Comparison of ENCODE assay signal across 8 mouse cellular contexts in genomic region chr5:124578633-124579317, GRCm38 (mm10). TPM values are rescaled to one million over a fixed set of nuclear protein-coding genes. Genes with fewer than 3 reads are reported as not detected.
DNase-seq lines count a peak whose midpoint lies in the region; ATAC-seq lines count a peak whose summit lies in the region.

Gene Eif2b1, minus strand, starts transcription at chr5:124579131.
Gene Gtf2h3, plus strand, starts transcription at chr5:124579140.

- peak; percentile 98 for ATAC-seq in CD4-positive, CD25-positive, alpha-beta regulatory T cell, adult 4 months
- ATAC-seq in heart, embryonic 14.5 days (ENCODE audit: insufficient number of reproducible peaks, insufficient read depth, low FRiP score, low read depth): peak; percentile 85
- peak; percentile 85 for ATAC-seq in liver, embryonic 13.5 days (ENCODE audit: low read depth)
- peak; percentile 92 for ATAC-seq in stomach, embryonic 16.5 days (ENCODE audit: insufficient read depth, low FRiP score)

- H3K27me3 ChIP-seq in heart, embryonic 14.5 days (ENCODE audit: control insufficient read depth, insufficient read depth, low read length): no peaks in the 10 kb centered on the region
- no peaks in the 10 kb centered on the region for H3K27me3 ChIP-seq in liver, embryonic 13.5 days
- no peaks in the 10 kb centered on the region for H3K27me3 ChIP-seq in stomach, embryonic 16.5 days (ENCODE audit: control insufficient read depth, insufficient read depth, low read length)

- peak within 1 kb of the TSS; percentile 41 to 42; a peak in 3 of 4 replicates for H3K27ac ChIP-seq in heart, embryonic 14.5 days (replicated peaks in 1 of 2; ENCODE audit: control insufficient read depth in 1 of 2, insufficient read depth in 1 of 2, low read depth in 2 of 2, low read length in 2 of 2)
- H3K27ac ChIP-seq in liver, embryonic 13.5 days: no peak within 1 kb of the TSS; the same call in 1 of the 2 replicates
- no peak within 1 kb of the TSS for H3K27ac ChIP-seq in stomach, embryonic 16.5 days (ENCODE audit: low read length)

- WGBS in heart, embryonic 14.5 days: under 1% methylated on average over 51 of the region's 51 CpGs
- WGBS in liver, embryonic 13.5 days (ENCODE audit: insufficient replicate concordance): under 1% methylated on average over 51 of the region's 51 CpGs
- WGBS in stomach, embryonic 16.5 days: 1% methylated on average over 51 of the region's 51 CpGs

- DNase-seq in c-Kit-negative CD71-positive TER-119-positive erythroid progenitor cells, embryonic 14.5 days (ENCODE audit: low read depth, low spot score): peak; percentile 84
- DNase-seq in fibroblast of lung, adult 2 months (ENCODE audit: low read depth): peak; percentile 79
- DNase-seq in kidney, postnatal 14 days: peak; percentile 95
- peak; percentile 84 for DNase-seq in liver, embryonic 13.5 days
- DNase-seq in neural tube, embryonic 10.5 days (ENCODE audit: extremely low spot score, low spot score): peak; percentile 93

- peak within 1 kb of the TSS; percentile 98 for H3K4me2 ChIP-seq in heart, embryonic 14.5 days (ENCODE audit: low read length)
- peak within 1 kb of the TSS; percentile 86 for H3K4me2 ChIP-seq in liver, embryonic 13.5 days
- peak within 1 kb of the TSS; percentile 95 for H3K4me2 ChIP-seq in stomach, embryonic 16.5 days (ENCODE audit: low read depth, low read length)

- peaks cover 3 to 14% of the 10 kb centered on the region in 2 experiments; a peak in 3 of 4 replicates for H3K4me1 ChIP-seq in heart, embryonic 14.5 days (ENCODE audit: control insufficient read depth in 2 of 2, insufficient read depth in 2 of 2, low read length in 2 of 2)
- H3K4me1 ChIP-seq in liver, embryonic 13.5 days (replicated peaks): peaks cover 36% of the 10 kb centered on the region
- peaks cover 16% of the 10 kb centered on the region for H3K4me1 ChIP-seq in stomach, embryonic 16.5 days (ENCODE audit: control insufficient read depth, insufficient read depth, low read length)

- peak within 1 kb of the TSS; percentile 64 to 87 for H3K4me3 ChIP-seq in heart, embryonic 14.5 days (ENCODE audit: control insufficient read depth in 1 of 2, insufficient read depth in 1 of 2, low read depth in 1 of 2, low read length in 2 of 2)
- H3K4me3 ChIP-seq in liver, embryonic 13.5 days (replicated peaks): peak within 1 kb of the TSS; percentile 76
- H3K4me3 ChIP-seq in stomach, embryonic 16.5 days (replicated peaks; ENCODE audit: low read length): peak within 1 kb of the TSS; percentile 93

- peak within 1 kb of the TSS; percentile 80 for H3K9ac ChIP-seq in heart, embryonic 14.5 days (ENCODE audit: low read length)
- peak within 1 kb of the TSS; percentile 75 for H3K9ac ChIP-seq in liver, embryonic 13.5 days
- H3K9ac ChIP-seq in stomach, embryonic 16.5 days (ENCODE audit: low read length): peak within 1 kb of the TSS; percentile 82

- no peaks in the 10 kb centered on the region for H3K9me3 ChIP-seq in heart, embryonic 14.5 days (ENCODE audit: control insufficient read depth, low read length)
- H3K9me3 ChIP-seq in liver, embryonic 13.5 days (replicated peaks): no peaks in the 10 kb centered on the region
- H3K9me3 ChIP-seq in stomach, embryonic 16.5 days (replicated peaks; ENCODE audit: control insufficient read depth, low read length): no peaks in the 10 kb centered on the region

- H3K36me3 ChIP-seq in heart, embryonic 14.5 days (ENCODE audit: control insufficient read depth, insufficient read depth, low read length): peaks cover 50% of the 10 kb centered on the region
- H3K36me3 ChIP-seq in liver, embryonic 13.5 days: peaks cover 41% of the 10 kb centered on the region
- peaks cover 10% of the 10 kb centered on the region for H3K36me3 ChIP-seq in stomach, embryonic 16.5 days (ENCODE audit: control insufficient read depth, insufficient read depth, low read length)

RNA-seq across cellular contexts. Expression of gene Eif2b1, which starts in this region (rescaled TPM):
- 10 to 100 TPM; 45.0 to 45.7 TPM for polyA plus RNA-seq in CD4-positive, CD25-positive, alpha-beta regulatory T cell, adult 4 months (2017; shearing (Covaris generic))
- polyA plus RNA-seq in heart, embryonic 14.5 days (2014; fragmentation: Nextera tagmentation; extraction: Ambion mirVana): 57.6 and 60.4 TPM in 2 replicates
- 69.8 and 80.8 TPM in 2 replicates for polyA plus RNA-seq in liver, embryonic 13.5 days (2015; fragmentation: Nextera tagmentation; extraction: Ambion mirVana)
- 71.5 and 74.6 TPM in 2 replicates for polyA plus RNA-seq in stomach, embryonic 16.5 days (2015; fragmentation: Nextera tagmentation; extraction: Ambion mirVana)

RNA-seq across cellular contexts. Expression of gene Gtf2h3, which starts in this region (rescaled TPM):
- polyA plus RNA-seq in CD4-positive, CD25-positive, alpha-beta regulatory T cell, adult 4 months (2017; shearing (Covaris generic)): 10 to 100 TPM; 57.1 to 69.8 TPM
- polyA plus RNA-seq in heart, embryonic 14.5 days (2014; fragmentation: Nextera tagmentation; extraction: Ambion mirVana): 33.5 and 34.1 TPM in 2 replicates
- polyA plus RNA-seq in liver, embryonic 13.5 days (2015; fragmentation: Nextera tagmentation; extraction: Ambion mirVana): 30.8 and 37.6 TPM in 2 replicates
- polyA plus RNA-seq in stomach, embryonic 16.5 days (2015; fragmentation: Nextera tagmentation; extraction: Ambion mirVana): 51.2 and 52.2 TPM in 2 replicates

Comparison
In these comparisons a context has a peak if more than half of its experiments do, and no peak if none do; other contexts are left out.
1. H3K27ac ChIP-seq: peak in heart, embryonic 14.5 days (2 of 2); none in liver, embryonic 13.5 days (single experiment) and stomach, embryonic 16.5 days (single experiment).
2. Peak in every context shown above with its lines, with median percentiles within 50 percentile points of each other: ATAC-seq, DNase-seq, H3K4me2 ChIP-seq, H3K4me3 ChIP-seq and H3K9ac ChIP-seq.